Mouse (Mus musculus) brain, embryonic 14.5 days (tissue): ENCODE results near the gene Zfp82. TPM values are rescaled to one million over a fixed set of nuclear protein-coding genes. Genes with fewer than 3 reads are reported as not detected.
A peak's percentile ranks its signal among the peaks of the same experiment; 100 is the strongest.

Experiments used
- DNase-seq: peaks from one replicate; pipeline ENCODE4 v3.0.0-alpha.2; 2011; ENCODE audit warnings: low read depth
- CTCF ChIP-seq: fragments of 200-500 bp; IDR thresholded peaks from 2 replicates; pipeline ENCODE4 v1.5.1; 2012; ENCODE audit warnings: inconsistent platforms, mild to moderate bottlenecking, moderate library complexity, borderline replicate concordance; ENCODE audit not compliant: insufficient read depth, insufficient read length; ENCODE audit errors: extremely low read depth
- POLR2A ChIP-seq: fragments of 200-500 bp; IDR thresholded peaks from 2 replicates; pipeline ENCODE4 v1.6.1; 2012; ENCODE audit warnings: mild to moderate bottlenecking, inconsistent platforms, borderline replicate concordance; ENCODE audit not compliant: poor library complexity, insufficient read depth, insufficient read length, severe bottlenecking; ENCODE audit errors: extremely low read depth
- polyA plus RNA-seq: library from polyadenylated mRNA; depleted of rRNA; stranded (reverse); fragments of >200 nt; gene quantifications from 2 replicates; pipeline ENCODE4 v1.2.3, GENCODE M21; 2012; rRNA removed

Gene Zfp82
- polyA plus RNA-seq, 1 experiment, result 4.9 TPM

DNA sequence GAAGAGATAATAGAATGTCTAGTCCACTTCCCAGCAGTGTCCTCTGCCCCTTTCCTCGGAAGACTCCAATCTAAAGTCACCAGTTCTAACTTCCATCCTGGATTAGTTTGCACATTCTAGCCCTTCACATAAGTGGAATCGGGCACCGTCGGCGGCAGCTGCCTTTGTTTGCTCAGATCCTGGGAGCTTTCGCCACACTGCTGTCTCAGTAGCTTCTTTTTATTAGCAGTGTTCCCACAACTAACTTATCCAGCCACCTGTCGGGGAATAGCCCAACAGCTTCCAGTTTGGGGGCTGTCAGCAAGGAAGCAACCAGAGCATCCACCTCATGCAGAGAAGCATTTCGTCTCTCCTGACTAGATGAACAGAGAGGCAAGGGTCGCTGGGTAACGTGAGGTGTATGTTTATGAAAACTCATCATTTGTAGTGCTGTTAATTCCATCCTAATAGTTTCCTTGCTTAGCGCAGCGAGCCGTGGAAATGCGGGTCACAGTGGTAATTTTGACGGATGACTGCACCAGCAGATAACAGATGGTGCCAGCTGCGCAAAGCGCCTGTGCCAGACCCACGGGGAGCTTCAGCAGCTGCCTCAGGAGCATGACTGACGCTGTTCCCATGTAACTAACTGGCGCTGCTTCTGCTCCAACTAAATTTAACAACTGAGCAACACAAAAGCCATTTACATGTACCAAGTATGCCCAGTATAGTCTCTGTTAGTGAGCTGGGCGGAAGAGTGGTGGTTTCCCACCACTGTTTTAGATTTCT, 63.2 kb downstream of the Zfp82 start:
- peak; percentile 86 for DNase-seq

DNA sequence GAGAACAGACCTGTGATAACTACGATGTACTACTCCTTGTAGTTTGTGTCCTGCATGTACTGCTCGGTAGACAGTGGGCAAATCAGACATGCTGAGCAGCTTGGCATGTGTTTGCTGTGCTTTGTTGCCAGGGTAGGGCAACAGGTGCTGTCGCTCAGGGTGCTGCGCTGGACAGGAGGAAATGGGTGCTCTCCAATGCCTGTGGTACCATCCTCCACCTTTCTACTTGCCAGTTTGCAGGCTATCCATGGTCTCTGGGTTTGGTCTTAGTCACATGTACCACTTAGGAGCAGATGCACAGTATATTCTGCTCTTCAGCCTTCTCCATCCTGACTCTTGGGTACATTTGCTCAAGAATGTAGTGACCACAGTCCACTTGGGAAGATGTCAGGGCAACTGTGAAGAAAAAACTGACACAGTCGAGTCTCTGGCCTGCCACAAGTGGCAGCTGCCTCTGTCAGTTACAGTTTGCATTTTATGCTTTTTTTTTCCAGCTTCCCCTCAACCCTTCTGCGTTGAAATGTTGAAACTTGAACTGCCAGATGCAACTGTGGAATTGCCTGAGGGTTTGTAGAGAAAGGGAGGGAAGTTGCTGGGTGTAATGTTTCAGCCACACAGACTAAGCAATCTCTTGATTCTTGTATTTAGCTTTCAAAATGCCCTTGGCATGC, 64.5 kb downstream of the Zfp82 start:
- TF ChIP-seq POLR2A, result no peak
- no peak for TF ChIP-seq CTCF
- peak; percentile 15 for DNase-seq

More for the DNA sequence above, 63.2 kb downstream of the Zfp82 start:
- TF ChIP-seq CTCF, result no peak
- no peak for TF ChIP-seq POLR2A

DNA sequence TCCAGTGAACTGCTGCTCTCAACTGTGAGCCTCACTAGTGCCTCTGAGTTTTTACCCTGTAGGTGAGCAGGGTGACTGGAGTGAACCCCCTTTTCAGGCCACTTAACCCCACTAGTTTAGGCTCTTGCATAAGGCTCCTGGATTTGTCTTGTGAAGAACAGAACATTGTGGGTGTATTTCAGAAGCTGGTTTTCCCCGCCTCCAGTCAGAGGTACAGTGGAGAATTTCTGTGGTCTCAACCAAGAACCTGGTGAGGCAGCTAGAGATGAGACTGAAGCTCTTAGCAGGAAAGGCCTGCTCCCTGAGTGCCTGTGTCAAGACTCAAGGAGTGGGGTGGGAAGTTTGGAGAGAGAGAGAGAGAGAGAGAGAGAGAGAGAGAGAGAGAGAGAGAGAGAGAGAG, 65.1 kb downstream of the Zfp82 start:
- TF ChIP-seq POLR2A, result no peak
- no peak for TF ChIP-seq CTCF

More for the DNA sequence above, 65.1 kb downstream of the Zfp82 start:
- DNase-seq, result no peak

Other genes starting within 250 kb of the Zfp82 start
- 7.4 and 9.1 TPM in 2 replicates for gene Zfp940, start 219.2 kb downstream of the Zfp82 start, polyA plus RNA-seq
- 15.0 and 17.3 TPM in 2 replicates for gene Zfp420, start 212.9 kb downstream of the Zfp82 start, polyA plus RNA-seq
- 12.2 and 13.9 TPM in 2 replicates for gene Zfp27, start 166.3 kb downstream of the Zfp82 start, polyA plus RNA-seq
- gene Zfp383, start 164.7 kb downstream of the Zfp82 start, polyA plus RNA-seq, result 17.5 and 18.2 TPM in 2 replicates
- gene Zfp74, start 118.8 kb downstream of the Zfp82 start, polyA plus RNA-seq, result 11.0 and 14.3 TPM in 2 replicates
- gene Zfp568, start 88.9 kb downstream of the Zfp82 start, polyA plus RNA-seq, result 6.4 and 7.2 TPM in 2 replicates
- gene Zfp14, start 21.5 kb downstream of the Zfp82 start, polyA plus RNA-seq, result 12.6 and 13.0 TPM in 2 replicates
- gene Gm26920, start 17.5 kb upstream of the Zfp82 start, polyA plus RNA-seq, result 0.38 and 1.1 TPM in 2 replicates
- 9.2 and 10.5 TPM in 2 replicates for gene Zfp566, start 17.6 kb upstream of the Zfp82 start, polyA plus RNA-seq
- gene Zfp260, start 21.9 kb upstream of the Zfp82 start, polyA plus RNA-seq, result 44.0 and 50.7 TPM in 2 replicates
- 9.2 and 9.5 TPM in 2 replicates for gene Zfp382, start 49.0 kb upstream of the Zfp82 start, polyA plus RNA-seq
- gene Zfp146, start 96.8 kb upstream of the Zfp82 start, polyA plus RNA-seq, result 73.1 and 78.5 TPM in 2 replicates
- 2.1 and 2.2 TPM in 2 replicates for gene Cox7a1, start 111.2 kb upstream of the Zfp82 start, polyA plus RNA-seq
- gene Capns1, start 125.9 kb upstream of the Zfp82 start, polyA plus RNA-seq, result 298 and 304 TPM in 2 replicates
- 245 and 362 TPM in 2 replicates for gene Polr2i, start 159.0 kb upstream of the Zfp82 start, polyA plus RNA-seq
- 177 and 180 TPM in 2 replicates for gene Tbcb, start 159.4 kb upstream of the Zfp82 start, polyA plus RNA-seq
- gene Ovol3, start 162.8 kb upstream of the Zfp82 start, polyA plus RNA-seq, result 0.12 and 0.14 TPM in 2 replicates
- 0.11 and 0.12 TPM in 2 replicates for gene Thap8, start 207.2 kb upstream of the Zfp82 start, polyA plus RNA-seq
- gene Wdr62, start 207.5 kb upstream of the Zfp82 start, polyA plus RNA-seq, result 15.2 and 26.2 TPM in 2 replicates
- 233 and 314 TPM in 2 replicates for gene Clip3, start 218.8 kb upstream of the Zfp82 start, polyA plus RNA-seq
- 131 and 198 TPM in 2 replicates for gene Alkbh6, start 235.8 kb upstream of the Zfp82 start, polyA plus RNA-seq
- gene Syne4, start 241.9 kb upstream of the Zfp82 start, polyA plus RNA-seq, result 28.5 and 36.3 TPM in 2 replicates
- gene E130208F15Rik, start 248.8 kb upstream of the Zfp82 start, polyA plus RNA-seq, result 0.36 and 0.37 TPM in 2 replicates